Mouse (Mus musculus): ENCODE data around the gene Gm11985. TPM values are rescaled to one million over a fixed set of nuclear protein-coding genes. Genes with fewer than 3 reads are reported as not detected.

The Gm11985 gene
- polyA plus RNA-seq, 1 experiment from 2014 or later, result not detected

- H3K9me3 ChIP-seq (ENCODE audit: control insufficient read depth, low read length), result no peaks in the 10 kb centered on the region
- 91% methylated on average over 6 of the region's 6 CpGs for WGBS
- no peak overlapping the region for H3K4me2 ChIP-seq (replicated peaks; ENCODE audit: low read depth, low read length)
Measured at GRCm38 (mm10) chr11:7158196-7158595, 30.2 kb downstream of the Gm11985 start.

GRCm38 (mm10) chr11:7156427-7156826 lies 31.9 kb downstream of the Gm11985 start:
- ATAC-seq (ENCODE audit: low FRiP score) (no peak), DNase-seq (ENCODE audit: low spot score) (no peak)
- Histone ChIP-seq H3K36me3 (ENCODE audit: control insufficient read depth, insufficient read depth, low read length) (no peaks in the 10 kb centered on the region), H3K4me1 (replicated peaks; ENCODE audit: control insufficient read depth, insufficient read depth, low read length) (0 out of 2 replicates have a peak, but pooled peaks cover 2% of the 10 kb centered on the region), H3K4me3 (ENCODE audit: low read depth, low read length) (no peak overlapping the region), H3K9me3 (ENCODE audit: control insufficient read depth, low read length) (no peaks in the 10 kb centered on the region), H3K4me2 (replicated peaks; ENCODE audit: low read depth, low read length) (no peak overlapping the region), H3K27ac (ENCODE audit: low read depth, low read length) (no peak overlapping the region), H3K27me3 (ENCODE audit: control insufficient read depth, insufficient read depth, low read length) (no peaks in the 10 kb centered on the region), H3K9ac (ENCODE audit: low read depth, low read length) (no peak overlapping the region)
- 69% methylated on average over 4 of the region's 4 CpGs for WGBS

More at GRCm38 (mm10) chr11:7158196-7158595, 30.2 kb downstream of the Gm11985 start:
- H3K4me1 ChIP-seq (replicated peaks; ENCODE audit: control insufficient read depth, insufficient read depth, low read length), result 0 out of 2 replicates have a peak, but pooled peaks cover 2% of the 10 kb centered on the region
- no peak overlapping the region for H3K27ac ChIP-seq (ENCODE audit: low read depth, low read length)
- no peak overlapping the region for H3K4me3 ChIP-seq (ENCODE audit: low read depth, low read length)
- DNase-seq (ENCODE audit: low spot score), result no peak
- no peaks in the 10 kb centered on the region for H3K27me3 ChIP-seq (ENCODE audit: control insufficient read depth, insufficient read depth, low read length)
- no peak overlapping the region for H3K9ac ChIP-seq (ENCODE audit: low read depth, low read length)
- no peaks in the 10 kb centered on the region for H3K36me3 ChIP-seq (ENCODE audit: control insufficient read depth, insufficient read depth, low read length)
- no peak for ATAC-seq (ENCODE audit: low FRiP score)

GRCm38 (mm10) chr11:7153081-7153480 lies 35.3 kb downstream of the Gm11985 start:
- 85% methylated on average over 8 of the region's 8 CpGs for WGBS
- Histone ChIP-seq H3K4me1 (replicated peaks; ENCODE audit: control insufficient read depth, insufficient read depth, low read length) (no peaks in the 10 kb centered on the region), H3K4me3 (ENCODE audit: low read depth, low read length) (no peak overlapping the region), H3K9ac (ENCODE audit: low read depth, low read length) (no peak overlapping the region), H3K27me3 (ENCODE audit: control insufficient read depth, insufficient read depth, low read length) (no peaks in the 10 kb centered on the region), H3K27ac (ENCODE audit: low read depth, low read length) (no peak overlapping the region), H3K4me2 (replicated peaks; ENCODE audit: low read depth, low read length) (no peak overlapping the region), H3K36me3 (ENCODE audit: control insufficient read depth, insufficient read depth, low read length) (no peaks in the 10 kb centered on the region), H3K9me3 (ENCODE audit: control insufficient read depth, low read length) (no peaks in the 10 kb centered on the region)
- ATAC-seq (ENCODE audit: low FRiP score) (no peak), DNase-seq (ENCODE audit: low spot score) (no peak)

- no peak overlapping the region for H3K4me3 ChIP-seq (ENCODE audit: low read depth, low read length)
- WGBS, result 91% methylated on average over 12 of the region's 12 CpGs
- DNase-seq (ENCODE audit: low spot score) (no peak), ATAC-seq (ENCODE audit: low FRiP score) (no peak)
- no peak overlapping the region for H3K9ac ChIP-seq (ENCODE audit: low read depth, low read length)
- H3K27ac ChIP-seq (ENCODE audit: low read depth, low read length), result no peak overlapping the region
- H3K36me3 ChIP-seq (ENCODE audit: control insufficient read depth, insufficient read depth, low read length), result no peaks in the 10 kb centered on the region
- no peaks in the 10 kb centered on the region for H3K27me3 ChIP-seq (ENCODE audit: control insufficient read depth, insufficient read depth, low read length)
- H3K4me1 ChIP-seq (replicated peaks; ENCODE audit: control insufficient read depth, insufficient read depth, low read length), result no peaks in the 10 kb centered on the region
- no peaks in the 10 kb centered on the region for H3K9me3 ChIP-seq (ENCODE audit: control insufficient read depth, low read length)
- no peak overlapping the region for H3K4me2 ChIP-seq (replicated peaks; ENCODE audit: low read depth, low read length)
Measured at GRCm38 (mm10) chr11:7152371-7152770, 36.0 kb downstream of the Gm11985 start.

- H3K4me3 ChIP-seq (ENCODE audit: low read depth, low read length), result no peak overlapping the region
- H3K9me3 ChIP-seq (ENCODE audit: control insufficient read depth, low read length), result no peaks in the 10 kb centered on the region
- H3K27me3 ChIP-seq (ENCODE audit: control insufficient read depth, insufficient read depth, low read length), result no peaks in the 10 kb centered on the region
- H3K4me2 ChIP-seq (replicated peaks; ENCODE audit: low read depth, low read length), result no peak overlapping the region
- no peak overlapping the region for H3K9ac ChIP-seq (ENCODE audit: low read depth, low read length)
- no peaks in the 10 kb centered on the region for H3K36me3 ChIP-seq (ENCODE audit: control insufficient read depth, insufficient read depth, low read length)
- ATAC-seq (ENCODE audit: low FRiP score), result no peak
- H3K27ac ChIP-seq (ENCODE audit: low read depth, low read length), result no peak overlapping the region
- WGBS, result 95% methylated on average over 8 of the region's 8 CpGs
- no peak for DNase-seq (ENCODE audit: low spot score)
- no peaks in the 10 kb centered on the region for H3K4me1 ChIP-seq (replicated peaks; ENCODE audit: control insufficient read depth, insufficient read depth, low read length)
Measured at GRCm38 (mm10) chr11:7150511-7150910, 37.9 kb downstream of the Gm11985 start.

GRCm38 (mm10) chr11:7149471-7149870 lies 38.9 kb downstream of the Gm11985 start:
- H3K27me3 ChIP-seq (ENCODE audit: control insufficient read depth, insufficient read depth, low read length), result no peaks in the 10 kb centered on the region
- H3K9me3 ChIP-seq (ENCODE audit: control insufficient read depth, low read length), result no peaks in the 10 kb centered on the region
- WGBS, result 72% methylated on average over 7 of the region's 7 CpGs
- H3K4me1 ChIP-seq (replicated peaks; ENCODE audit: control insufficient read depth, insufficient read depth, low read length), result no peaks in the 10 kb centered on the region
- H3K4me2 ChIP-seq (replicated peaks; ENCODE audit: low read depth, low read length), result no peak overlapping the region
- H3K4me3 ChIP-seq (ENCODE audit: low read depth, low read length), result no peak overlapping the region
- H3K9ac ChIP-seq (ENCODE audit: low read depth, low read length), result no peak overlapping the region
- no peak for ATAC-seq (ENCODE audit: low FRiP score)
- H3K36me3 ChIP-seq (ENCODE audit: control insufficient read depth, insufficient read depth, low read length), result no peaks in the 10 kb centered on the region
- no peak for DNase-seq (ENCODE audit: low spot score)
- H3K27ac ChIP-seq (ENCODE audit: low read depth, low read length), result no peak overlapping the region

GRCm38 (mm10) chr11:7147945-7148344 lies 40.4 kb downstream of the Gm11985 start:
- H3K4me3 ChIP-seq (ENCODE audit: low read depth, low read length), result no peak overlapping the region
- no peaks in the 10 kb centered on the region for H3K4me1 ChIP-seq (replicated peaks; ENCODE audit: control insufficient read depth, insufficient read depth, low read length)
- no peaks in the 10 kb centered on the region for H3K27me3 ChIP-seq (ENCODE audit: control insufficient read depth, insufficient read depth, low read length)
- ATAC-seq (ENCODE audit: low FRiP score) (no peak), DNase-seq (ENCODE audit: low spot score) (no peak)
- H3K36me3 ChIP-seq (ENCODE audit: control insufficient read depth, insufficient read depth, low read length), result no peaks in the 10 kb centered on the region
- H3K4me2 ChIP-seq (replicated peaks; ENCODE audit: low read depth, low read length), result no peak overlapping the region
- 91% methylated on average over 7 of the region's 7 CpGs for WGBS
- H3K9me3 ChIP-seq (ENCODE audit: control insufficient read depth, low read length), result no peaks in the 10 kb centered on the region
- H3K27ac ChIP-seq (ENCODE audit: low read depth, low read length), result no peak overlapping the region
- no peak overlapping the region for H3K9ac ChIP-seq (ENCODE audit: low read depth, low read length)

- H3K9ac ChIP-seq (ENCODE audit: low read depth, low read length), result no peak overlapping the region
Measured at GRCm38 (mm10) chr11:7147536-7147935, 40.8 kb downstream of the Gm11985 start.

GRCm38 (mm10) chr11:7145221-7145620 lies 43.1 kb downstream of the Gm11985 start:
- DNase-seq (ENCODE audit: low spot score), result no peak
- 85% methylated on average over 4 of the region's 4 CpGs for WGBS
- H3K27ac ChIP-seq (ENCODE audit: low read depth, low read length), result no peak overlapping the region

More at GRCm38 (mm10) chr11:7147536-7147935, 40.8 kb downstream of the Gm11985 start:
- no peak for DNase-seq (ENCODE audit: low spot score)
- no peak overlapping the region for H3K4me2 ChIP-seq (replicated peaks; ENCODE audit: low read depth, low read length)
- WGBS, result 91% methylated on average over 8 of the region's 8 CpGs
- no peaks in the 10 kb centered on the region for H3K36me3 ChIP-seq (ENCODE audit: control insufficient read depth, insufficient read depth, low read length)
- no peak for ATAC-seq (ENCODE audit: low FRiP score)
- no peak overlapping the region for H3K4me3 ChIP-seq (ENCODE audit: low read depth, low read length)
- no peaks in the 10 kb centered on the region for H3K27me3 ChIP-seq (ENCODE audit: control insufficient read depth, insufficient read depth, low read length)
- H3K27ac ChIP-seq (ENCODE audit: low read depth, low read length), result no peak overlapping the region
- H3K4me1 ChIP-seq (replicated peaks; ENCODE audit: control insufficient read depth, insufficient read depth, low read length), result no peaks in the 10 kb centered on the region
- no peaks in the 10 kb centered on the region for H3K9me3 ChIP-seq (ENCODE audit: control insufficient read depth, low read length)

More at GRCm38 (mm10) chr11:7145221-7145620, 43.1 kb downstream of the Gm11985 start:
- no peak for ATAC-seq (ENCODE audit: low FRiP score)
- H3K36me3 ChIP-seq (ENCODE audit: control insufficient read depth, insufficient read depth, low read length), result no peaks in the 10 kb centered on the region
- H3K9ac ChIP-seq (ENCODE audit: low read depth, low read length), result no peak overlapping the region
- no peaks in the 10 kb centered on the region for H3K4me1 ChIP-seq (replicated peaks; ENCODE audit: control insufficient read depth, insufficient read depth, low read length)
- H3K9me3 ChIP-seq (ENCODE audit: control insufficient read depth, low read length), result no peaks in the 10 kb centered on the region
- no peak overlapping the region for H3K4me3 ChIP-seq (ENCODE audit: low read depth, low read length)
- no peak overlapping the region for H3K4me2 ChIP-seq (replicated peaks; ENCODE audit: low read depth, low read length)
- H3K27me3 ChIP-seq (ENCODE audit: control insufficient read depth, insufficient read depth, low read length), result no peaks in the 10 kb centered on the region

Data from hindbrain, embryonic 11.5 days (tissue).